Mouse (Mus musculus) hindlimb bud, embryonic 11.5 days (tissue): ENCODE measurements around the gene Tex14.
A peak's percentile ranks its signal among the peaks of the same experiment; 100 is the strongest.
"Not testable (repeated sequence)": the region's sequence is repeated elsewhere in the genome, so short reads cannot be mapped to it uniquely, and the experiment has no call there.

Experiments
- DNase-seq: peaks from one replicate; pipeline ENCODE4 v3.0.0-alpha.2; 2012; ENCODE audit warnings: low read depth, low spot score; ENCODE audit errors: extremely low spot score

Gene Tex14

DNA sequence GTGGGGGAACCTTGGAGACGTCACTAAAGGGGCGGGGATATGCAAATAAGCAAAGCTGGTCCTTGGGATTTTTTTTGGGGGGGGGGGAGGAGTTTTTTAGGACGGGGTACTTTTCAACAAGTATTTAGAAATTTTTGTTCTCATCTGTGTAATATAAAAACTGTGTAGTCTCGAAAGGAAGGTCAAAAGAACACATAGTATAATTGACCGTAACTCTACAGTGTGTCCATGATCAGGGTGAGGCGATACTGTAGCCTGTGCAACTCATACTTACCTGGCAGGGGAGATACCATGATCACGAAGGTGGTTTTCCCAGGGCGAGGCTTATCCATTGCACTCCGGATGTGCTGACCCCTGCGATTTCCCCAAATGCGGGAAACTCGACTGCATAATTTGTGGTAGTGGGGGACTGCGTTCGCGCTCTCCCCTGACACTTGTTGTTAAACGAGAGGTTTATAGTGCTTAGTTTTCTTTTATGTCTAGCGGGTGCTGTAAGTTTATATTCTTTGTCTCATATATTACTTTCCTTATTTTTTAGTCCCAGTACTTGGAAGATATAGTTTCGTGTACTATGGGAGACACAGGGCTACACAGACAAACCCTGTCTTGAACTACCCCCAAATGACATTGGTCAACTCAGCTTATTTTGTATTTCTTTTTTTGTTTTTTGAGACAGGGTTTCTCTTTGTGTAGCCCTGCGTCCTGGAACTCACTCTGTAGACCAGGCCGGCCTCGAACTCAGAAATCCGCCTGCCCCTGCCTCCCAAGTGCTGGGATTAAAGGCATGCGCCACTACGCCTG, 21.8 kb downstream of the Tex14 start:
- peak; percentile 90 for DNase-seq

DNA sequence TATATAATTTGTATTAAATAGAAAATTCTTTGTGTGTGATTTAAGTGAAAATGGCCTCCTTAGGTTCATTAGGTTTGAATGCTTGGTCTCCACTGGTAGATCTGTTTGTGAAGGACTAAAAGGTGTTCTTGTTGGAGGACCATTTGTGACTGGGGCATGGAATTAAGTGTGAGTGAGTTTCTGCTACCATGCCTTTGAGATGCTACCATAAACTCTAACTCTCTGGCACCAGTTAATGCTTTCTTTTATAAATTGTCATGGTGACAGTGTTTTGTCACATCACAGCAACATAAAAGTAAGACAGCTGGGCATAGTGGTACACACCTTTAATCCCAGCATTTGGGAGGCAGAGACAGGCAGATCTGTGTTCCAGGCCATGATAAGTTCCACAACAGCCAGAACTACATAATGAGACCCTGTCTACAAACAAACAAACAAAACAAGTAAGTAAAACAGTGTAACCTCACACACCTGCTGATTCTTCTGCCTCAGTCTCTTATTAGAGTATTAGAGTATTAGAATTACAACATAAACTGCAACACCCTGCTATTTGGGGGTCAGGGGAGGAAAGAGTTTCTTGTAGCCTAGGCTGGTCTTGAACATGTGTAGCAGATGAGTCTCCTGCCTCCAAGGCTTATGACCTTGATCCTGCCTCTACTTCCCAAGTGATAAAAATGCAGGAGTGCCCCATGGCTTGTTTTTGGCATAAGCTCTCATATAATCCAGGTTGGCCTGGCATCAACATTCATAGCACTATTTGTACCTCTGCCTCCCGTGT, 22.6 kb downstream of the Tex14 start:
- DNase-seq: no peak

DNA sequence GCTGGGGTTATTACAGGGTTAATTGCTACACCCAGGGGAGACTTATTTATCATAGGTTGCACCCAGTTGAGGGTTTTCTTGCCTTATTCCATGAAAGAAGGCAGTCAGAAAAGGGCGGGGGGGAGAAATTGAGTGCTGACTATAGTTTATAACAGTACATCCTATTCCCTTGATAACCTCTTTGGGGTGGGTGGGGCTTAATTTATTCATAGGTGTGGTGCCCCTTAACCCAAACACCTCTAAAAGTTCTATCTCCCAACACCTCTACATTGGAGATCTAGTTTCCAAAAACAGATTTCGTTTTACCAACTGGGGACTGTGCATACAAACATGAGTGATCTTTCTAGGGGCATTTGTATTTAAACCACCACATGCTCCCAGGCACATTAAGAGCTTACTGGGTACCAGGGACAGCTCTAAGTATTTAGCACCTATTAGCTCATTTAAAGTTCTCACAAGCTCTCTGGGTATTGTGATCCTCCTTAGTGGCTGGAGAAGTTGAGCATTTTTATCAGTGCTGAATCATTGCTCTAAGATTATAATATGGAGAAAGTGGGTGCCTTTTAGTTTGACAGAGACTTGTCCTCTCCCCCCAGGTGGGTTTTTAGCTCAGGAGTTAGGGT, 23.3 kb downstream of the Tex14 start:
- DNase-seq: no peak

DNA sequence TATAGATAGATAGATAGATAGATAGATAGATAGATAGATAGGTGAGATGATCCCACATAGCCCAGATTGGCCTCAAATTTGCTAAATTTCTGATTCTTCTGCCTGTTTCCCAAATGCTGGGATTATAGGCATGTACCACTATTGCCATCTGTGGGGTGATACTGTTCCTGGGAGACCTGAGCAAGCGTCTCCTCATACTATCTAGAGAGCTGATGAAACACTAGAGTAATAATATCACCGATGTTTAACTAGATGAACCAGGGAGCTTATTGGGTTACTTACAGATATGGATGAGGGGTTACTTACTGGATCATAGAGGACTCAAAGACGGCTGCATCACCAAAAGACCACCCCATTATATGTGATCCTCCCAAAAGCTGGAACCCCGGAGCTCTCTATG, 24.5 kb downstream of the Tex14 start:
- DNase-seq: no peak

DNA sequence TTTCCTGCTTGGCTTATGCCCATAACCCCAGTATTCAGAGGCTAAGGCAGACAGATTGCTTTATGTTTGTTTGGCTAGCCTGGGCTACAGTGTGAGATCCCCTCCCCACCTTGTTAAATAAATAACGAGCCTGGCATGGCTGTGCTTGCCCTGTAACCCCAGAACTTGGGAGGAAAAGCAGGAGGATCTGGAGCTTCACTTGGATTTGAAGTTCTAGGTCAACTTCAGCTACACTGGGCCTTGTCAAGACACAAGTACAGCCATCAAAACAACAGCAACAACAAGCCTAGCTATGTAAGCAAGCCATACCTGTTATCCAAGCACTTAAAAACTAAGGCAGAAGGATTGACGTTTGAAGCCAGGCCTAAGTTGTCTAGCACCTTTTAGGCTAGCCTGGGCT, 25.5 kb downstream of the Tex14 start:
- DNase-seq: no peak

DNA sequence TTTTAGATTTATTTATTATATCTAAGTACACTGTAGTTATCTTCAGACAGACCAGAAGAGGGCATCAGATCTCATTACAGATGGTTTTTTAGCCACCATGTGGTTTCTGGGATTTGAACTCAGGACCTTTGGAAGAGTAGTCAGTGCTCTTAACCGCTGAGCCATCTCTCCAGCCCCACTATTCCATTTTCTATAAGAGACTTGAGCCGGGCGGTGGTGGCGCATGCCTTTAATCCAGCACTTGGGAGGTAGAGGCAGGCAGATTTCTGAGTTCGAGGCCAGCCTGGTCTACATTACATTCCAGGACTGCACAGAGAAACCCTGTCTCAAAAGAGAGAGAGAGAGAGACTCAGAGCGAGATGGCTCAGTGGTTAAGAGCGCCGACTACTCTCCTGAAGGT, 26.9 kb downstream of the Tex14 start:
- DNase-seq: not testable (repeated sequence)

DNA sequence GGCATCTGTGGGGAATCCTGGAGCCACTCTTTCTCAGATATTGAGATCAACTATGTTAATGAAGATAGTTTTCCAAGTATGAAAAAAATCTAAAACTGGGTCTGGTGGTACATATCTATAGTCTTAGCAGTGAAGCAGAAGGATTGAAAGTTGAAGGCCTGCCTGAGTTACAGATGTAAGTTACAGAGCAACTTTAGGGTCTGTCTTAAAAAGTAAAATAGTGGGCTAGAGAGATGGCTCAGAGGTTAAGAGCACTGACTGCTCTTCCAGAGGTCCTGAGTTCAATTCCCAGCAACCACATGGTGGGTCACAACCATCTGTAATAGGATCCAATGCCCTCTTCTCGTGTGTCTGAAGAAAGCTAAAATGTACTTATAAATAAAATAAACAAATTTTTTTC, 27.6 kb downstream of the Tex14 start:
- no peak for DNase-seq

DNA sequence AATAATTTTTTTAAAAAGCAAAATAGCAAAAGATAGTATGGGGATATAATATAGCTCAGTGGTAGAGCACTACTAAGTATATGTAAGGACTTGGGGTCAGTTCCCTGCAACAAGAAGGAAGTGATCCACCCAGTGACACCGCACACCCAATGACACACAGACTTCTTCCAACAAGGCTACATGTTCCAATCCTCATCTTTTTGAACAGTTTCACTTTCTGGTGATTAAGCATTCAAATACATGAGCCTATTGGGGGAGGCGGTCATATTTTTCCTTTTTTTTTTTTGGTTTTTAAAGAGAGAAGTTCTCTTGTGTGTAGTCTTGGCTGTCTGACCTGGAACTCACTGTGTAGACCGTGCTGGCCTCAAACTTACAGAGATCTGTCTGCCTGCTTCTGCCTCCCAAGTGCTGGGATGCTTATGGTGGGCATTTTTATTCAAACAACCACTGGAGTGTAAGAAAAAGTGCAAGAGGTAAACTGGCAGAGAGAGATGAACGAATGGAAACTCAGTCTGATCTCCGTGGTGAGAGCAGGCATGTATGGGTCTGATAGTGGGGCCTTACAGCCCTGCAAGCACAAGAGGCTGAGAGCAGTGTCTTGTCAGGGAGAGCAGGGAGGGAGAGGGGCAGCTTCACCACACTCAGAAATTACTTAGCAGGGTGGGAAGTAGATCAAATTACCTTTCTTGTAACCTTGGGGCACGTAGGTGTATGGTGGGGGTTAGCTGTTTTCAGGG, 28.2 kb downstream of the Tex14 start:
- no peak for DNase-seq

DNA sequence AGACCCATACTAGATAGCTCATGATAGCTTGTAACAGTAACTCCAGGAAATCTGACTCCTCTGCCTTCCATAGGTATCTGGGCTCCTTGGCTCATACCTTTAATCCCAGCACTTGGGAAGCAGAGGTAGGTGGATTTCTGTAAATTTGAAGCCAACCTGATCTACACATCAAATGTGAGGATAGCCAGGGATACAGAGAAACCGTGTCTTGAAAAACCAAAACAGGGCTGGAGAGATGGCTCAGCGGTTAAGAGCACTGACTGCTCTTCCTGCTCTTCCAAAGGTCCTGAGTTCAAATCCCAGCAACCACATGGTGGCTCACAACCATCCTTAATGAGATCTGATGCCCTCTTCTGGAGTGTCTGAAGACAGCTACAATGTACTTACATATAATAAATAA, 30.2 kb downstream of the Tex14 start:
- DNase-seq: not testable (repeated sequence)

DNA sequence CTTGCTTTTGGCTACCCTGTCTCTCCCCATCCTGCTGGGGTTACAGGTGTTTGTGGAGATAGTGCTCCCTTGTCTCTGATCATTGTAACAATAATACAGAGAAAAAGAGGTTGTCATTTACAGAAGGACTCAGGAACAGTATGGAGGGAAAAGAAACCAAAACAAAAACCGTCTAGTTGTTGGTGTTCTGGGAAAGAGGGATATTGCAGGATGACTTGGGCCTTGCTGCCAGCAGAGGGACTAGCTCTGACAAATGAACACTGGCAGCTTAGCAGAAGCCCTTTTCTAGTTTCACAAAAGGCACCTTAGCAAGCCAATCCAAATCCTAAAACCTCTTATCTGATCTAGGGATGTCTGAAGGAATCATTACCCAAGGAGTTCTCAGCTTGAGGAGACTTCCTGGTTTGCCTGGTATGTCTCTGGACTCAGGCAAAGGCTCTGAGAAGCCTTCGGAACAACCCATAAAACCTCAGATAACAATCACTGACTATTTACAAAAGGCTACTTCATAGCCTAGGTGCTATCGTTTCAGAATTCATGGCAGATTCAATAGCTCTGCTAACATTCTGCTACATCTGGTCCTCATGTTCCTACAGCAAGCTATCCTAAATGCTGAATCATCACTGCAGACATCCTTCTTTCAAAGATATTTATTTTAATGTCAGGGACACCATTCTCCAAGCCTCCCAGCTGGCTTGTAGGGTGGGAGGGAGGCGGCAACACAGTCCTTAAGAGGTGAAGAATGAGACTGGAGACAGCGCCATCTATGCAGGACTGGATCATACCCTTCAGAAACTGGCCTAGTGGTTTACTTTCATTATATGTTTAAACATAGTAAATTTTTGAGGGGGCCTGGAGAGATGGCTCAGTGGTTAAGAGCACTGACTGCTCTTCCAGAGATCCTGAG, 31.7 kb downstream of the Tex14 start:
- no peak for DNase-seq

DNA sequence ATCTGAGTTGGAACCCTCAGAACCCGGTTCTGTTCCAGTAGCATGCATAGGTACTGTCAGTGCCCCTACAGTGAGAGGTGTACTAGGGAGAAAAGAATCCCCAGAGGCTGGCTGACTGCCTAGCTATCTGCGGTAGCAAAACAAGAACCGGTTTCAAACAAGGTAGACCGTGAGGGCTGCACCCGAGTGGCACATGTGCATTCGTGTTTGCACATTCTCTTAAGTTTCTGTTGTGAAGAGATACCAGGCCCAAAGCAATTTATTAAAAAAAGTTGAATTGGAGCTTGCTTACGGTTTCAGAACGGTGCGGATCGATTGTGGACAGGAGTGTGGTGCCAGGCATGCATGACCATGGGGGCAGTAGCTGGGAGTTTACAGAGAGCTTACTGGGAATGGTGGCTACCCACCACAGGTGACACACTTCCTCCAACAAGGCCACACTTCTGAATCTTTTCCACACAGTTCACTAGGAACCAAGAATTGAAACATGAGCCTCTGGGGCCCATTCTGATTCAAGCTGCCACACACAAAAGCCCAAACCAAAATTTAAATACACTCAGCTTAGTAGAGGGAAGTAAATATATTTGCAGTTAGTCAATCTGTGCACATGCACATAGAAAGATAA, 35.0 kb downstream of the Tex14 start:
- DNase-seq: no peak

DNA sequence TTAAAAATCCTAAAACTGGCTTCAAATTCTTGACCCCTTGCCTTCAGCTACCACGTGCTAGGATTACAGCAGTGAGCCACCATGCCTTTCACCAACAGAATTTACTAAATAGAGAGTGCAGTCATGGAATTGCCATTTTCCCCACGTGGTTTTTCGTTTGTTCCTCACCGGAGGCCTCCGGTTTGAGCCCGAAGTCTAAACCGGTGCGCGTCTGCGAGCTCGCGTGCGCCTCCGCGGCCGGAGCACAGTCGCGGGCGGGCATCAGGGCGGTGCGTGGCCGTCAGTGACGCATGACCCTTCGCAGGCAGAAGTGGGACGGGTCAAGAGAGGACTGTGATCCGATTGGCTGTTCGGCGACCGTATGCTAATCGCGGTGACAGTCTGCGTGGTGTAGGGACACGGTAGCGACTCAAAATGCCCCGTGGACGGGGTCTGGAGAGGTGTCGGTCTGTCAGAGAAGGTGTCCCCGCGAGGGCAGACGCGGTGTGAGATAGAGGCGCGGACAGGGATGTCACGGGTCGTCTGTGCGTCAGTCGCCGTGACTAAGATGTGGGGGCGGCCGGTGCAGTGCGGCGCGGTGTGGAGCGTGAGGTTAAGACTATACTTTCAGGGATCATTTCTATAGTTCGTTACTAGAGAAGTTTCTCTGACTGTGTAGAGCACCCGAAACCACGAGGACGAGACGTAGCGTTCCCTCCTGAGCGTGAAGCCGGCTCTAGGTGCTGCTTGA, 37.9 kb downstream of the Tex14 start:
- DNase-seq: not testable (repeated sequence)

DNA sequence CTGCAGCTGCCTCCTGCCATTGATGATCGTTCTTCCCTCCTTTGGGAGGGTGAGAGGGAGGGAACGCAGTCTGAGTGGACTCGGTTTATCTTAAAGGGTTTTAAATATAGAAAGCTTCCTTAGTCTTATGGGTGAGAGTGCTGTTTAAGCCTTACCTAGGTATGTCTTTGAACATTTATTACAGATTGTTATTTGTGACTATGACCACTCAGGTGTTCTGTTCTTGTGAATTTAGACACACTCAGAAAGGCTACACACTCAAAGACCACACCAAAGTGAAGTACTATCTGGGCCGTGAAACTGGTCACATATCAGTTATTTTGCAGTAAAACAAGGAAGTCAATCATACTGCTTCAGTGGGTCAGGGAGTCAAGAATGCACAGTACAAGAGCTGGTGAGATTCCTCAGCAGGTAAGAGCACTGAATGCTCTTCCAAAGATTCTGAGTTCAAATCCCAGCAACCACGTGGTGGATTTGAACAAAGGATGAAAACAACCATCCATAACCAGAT, 38.6 kb downstream of the Tex14 start:
- peak; percentile 97 for DNase-seq

DNA sequence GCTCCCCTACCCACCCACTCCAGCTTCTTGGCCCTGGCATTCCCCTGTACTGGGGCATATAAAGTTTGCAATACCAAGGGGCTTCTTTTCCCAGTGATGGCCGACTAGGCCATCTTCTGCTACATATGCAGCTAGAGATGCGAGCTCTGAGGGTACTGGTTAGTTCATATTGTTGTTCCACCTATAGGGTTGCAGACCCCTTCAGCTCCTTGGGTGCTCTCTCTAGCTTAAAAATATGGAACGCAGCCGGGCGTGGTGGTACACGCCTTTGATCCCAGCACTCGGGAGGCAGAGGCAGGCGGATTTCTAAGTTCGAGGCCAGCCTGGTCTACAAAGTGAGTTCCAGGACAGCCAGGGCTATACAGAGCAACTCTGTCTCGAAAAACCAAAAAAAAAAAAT, 39.2 kb downstream of the Tex14 start:
- DNase-seq: not testable (repeated sequence)

DNA sequence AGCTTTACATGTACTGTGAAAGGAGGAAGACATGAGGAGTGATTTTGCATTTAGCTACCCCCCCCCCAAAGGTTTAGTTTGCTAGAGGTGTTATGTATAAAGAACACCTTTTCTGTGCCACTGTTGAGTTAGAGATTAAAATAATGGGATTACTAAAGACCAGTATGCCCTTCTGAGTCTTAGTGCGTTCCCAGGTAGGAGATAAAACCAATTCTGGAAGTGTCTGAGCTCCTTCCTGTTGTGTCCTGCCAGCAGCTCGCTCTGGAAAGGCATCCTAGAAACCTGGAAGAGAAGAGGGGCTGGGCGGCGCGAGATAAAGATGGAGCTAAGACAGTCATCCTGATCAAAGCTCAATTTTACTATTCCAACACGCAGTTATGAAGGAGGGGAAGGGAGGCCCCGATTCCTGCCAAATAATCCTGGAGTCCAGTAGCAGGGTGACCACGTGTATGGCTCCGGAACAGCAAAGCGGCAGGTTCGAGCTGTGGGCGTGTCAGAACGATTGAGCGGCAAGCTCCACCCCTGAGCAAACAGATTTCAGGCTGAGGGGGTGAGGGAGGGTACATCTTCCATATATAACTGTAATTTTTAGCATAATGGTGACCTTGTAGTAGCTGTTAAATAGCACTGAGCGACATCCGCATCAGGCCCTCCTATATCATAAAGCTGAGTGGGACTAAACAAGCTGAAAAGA, 40.0 kb downstream of the Tex14 start:
- no peak for DNase-seq

DNA sequence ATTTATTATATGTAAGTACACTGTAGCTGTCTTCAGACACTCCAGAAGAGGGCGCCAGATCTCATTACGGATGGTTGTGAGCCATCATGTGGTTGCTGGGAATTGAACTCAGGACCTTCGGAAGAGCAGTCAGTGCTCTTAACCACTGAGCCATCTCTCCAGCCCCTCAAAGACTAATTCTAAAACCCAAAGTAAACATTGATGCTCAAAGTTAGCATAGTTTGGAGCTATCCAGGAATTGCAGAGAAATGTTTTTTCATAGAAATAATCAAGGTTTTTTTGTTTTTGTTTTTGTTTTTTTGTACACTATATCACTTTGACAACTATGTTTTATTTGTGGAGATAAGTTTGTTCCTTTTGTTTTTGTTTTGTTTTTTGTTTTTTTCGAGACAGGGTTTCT, 40.7 kb downstream of the Tex14 start:
- DNase-seq: not testable (repeated sequence)

DNA sequence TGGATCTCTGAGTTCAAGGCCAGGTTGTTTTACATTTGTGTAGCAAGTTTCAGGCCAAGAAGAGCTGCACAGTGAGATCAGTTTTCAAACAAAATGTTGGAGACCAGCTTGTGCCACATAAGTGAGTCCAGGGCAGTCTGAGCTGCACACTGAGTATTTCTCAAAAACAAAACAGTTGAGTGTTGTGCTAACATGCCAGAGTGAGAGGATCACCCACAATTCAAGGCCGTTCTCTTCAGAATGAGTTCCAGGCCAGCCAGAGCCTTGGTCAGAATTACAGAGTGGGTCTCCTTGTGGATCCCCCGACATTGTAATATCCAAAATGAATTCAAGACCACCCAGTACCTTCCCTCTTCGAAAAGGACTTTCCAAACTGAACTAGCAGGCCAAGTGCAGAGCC, 41.3 kb downstream of the Tex14 start:
- DNase-seq: no peak

DNA sequence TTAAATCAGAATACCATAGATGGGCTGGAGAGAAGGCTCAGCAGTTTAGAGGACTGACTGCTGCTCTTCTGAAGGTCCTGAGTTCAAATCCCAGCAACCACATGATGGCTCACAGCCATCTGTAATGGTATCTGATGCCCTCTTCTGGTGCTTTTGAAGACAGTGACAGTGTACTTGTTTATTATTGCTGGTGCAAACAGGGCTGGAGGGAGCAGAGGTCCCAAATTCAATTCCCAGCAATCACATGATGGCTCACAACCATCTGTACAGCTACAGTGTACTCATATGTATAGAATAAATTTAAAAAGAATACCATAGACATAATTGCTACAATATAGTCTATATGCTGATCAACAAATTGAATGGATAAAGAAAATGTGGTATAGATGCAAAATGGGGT, 42.6 kb downstream of the Tex14 start:
- DNase-seq: no peak
